Mouse (Mus musculus): ENCODE data around the gene Krt35. TPM values are rescaled to one million over a fixed set of nuclear protein-coding genes. Genes with fewer than 3 reads are reported as not detected.

The Krt35 gene
- total and polyA plus RNA-seq, 2 experiments from 2014 or later, result 0.16 to 0.78 TPM

DNA sequence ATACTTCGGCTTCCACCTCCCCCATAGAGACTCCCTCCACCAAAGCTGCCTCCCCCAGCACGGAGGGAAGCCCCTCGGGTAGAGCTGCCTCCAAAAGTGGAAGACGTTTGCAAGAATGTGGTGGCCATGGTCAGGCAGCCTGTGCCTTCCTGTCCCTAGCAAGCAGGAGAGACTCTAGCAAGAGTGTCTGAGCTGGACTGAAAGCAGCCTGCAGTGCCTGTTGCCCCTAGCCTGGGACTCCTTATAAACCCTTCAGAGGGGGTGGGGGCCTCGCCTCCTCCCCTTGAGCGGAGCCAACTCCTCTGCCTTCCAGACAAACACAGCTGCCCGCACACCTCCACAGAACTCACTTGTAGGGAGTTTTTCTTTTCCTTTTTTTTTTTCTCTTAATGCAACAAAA lies 39.7 kb upstream of the Krt35 start, which contains the start of gene Krt15:
Gene Krt15 (minus strand): TSS at position 198 of the 400 bp plus-strand sequence.
- ATAC-seq (no peak), DNase-seq (ENCODE audit: low spot score) (no peak)
- no peak within 1 kb of the TSS for H3K4me3 ChIP-seq (ENCODE audit: low read length)
- H3K36me3 ChIP-seq (ENCODE audit: insufficient read depth, low read length), result no peaks in the 10 kb centered on the region
- TF ChIP-seq CTCF (IDR thresholded peaks at IDR 0.05; ENCODE audit: low read depth), result no peak
- H3K9me3 ChIP-seq (ENCODE audit: low read length), result no peaks in the 10 kb centered on the region
- 70% methylated on average over 7 of the region's 7 CpGs for WGBS
- H3K27me3 ChIP-seq (ENCODE audit: insufficient read depth, low read length), result no peaks in the 10 kb centered on the region
- 0 out of 2 replicates have a peak, but pooled peaks cover 5% of the 10 kb centered on the region for H3K4me1 ChIP-seq (ENCODE audit: insufficient read depth, low read length)
- H3K27ac ChIP-seq, result no peak within 1 kb of the TSS
- no peak within 1 kb of the TSS for H3K4me2 ChIP-seq (ENCODE audit: low read depth, low read length)
- no peak within 1 kb of the TSS for H3K9ac ChIP-seq (replicated peaks; ENCODE audit: low read length)

DNA sequence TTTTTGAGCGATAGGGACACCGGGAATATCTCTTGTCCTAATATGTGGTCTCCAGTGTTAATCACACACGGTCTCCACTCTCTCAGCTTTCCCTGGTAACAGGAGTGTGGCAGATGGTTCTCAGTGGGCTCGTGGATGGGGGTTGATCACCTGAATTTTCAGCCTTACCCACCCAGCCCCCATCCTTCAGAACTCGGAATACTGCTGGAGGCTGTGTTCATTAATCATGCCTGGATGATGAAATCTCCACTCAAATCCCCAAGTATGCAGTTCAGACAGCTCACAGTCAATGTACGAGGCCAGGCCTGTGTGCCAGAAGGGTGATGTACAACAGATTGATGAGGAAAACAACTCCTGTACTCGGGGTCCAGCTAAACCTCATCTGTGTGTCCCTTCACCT lies 28.9 kb upstream of the Krt35 start:
- no peak for TF ChIP-seq CTCF (IDR thresholded peaks at IDR 0.05; ENCODE audit: low read depth)
- Histone ChIP-seq H3K4me1 (ENCODE audit: insufficient read depth, low read length) (no peaks in the 10 kb centered on the region), H3K4me2 (ENCODE audit: low read depth, low read length) (no peak overlapping the region), H3K27me3 (ENCODE audit: insufficient read depth, low read length) (no peaks in the 10 kb centered on the region), H3K9me3 (ENCODE audit: low read length) (no peaks in the 10 kb centered on the region), H3K27ac (no peak overlapping the region), H3K36me3 (ENCODE audit: insufficient read depth, low read length) (no peaks in the 10 kb centered on the region), H3K4me3 (ENCODE audit: low read length) (no peak overlapping the region), H3K9ac (replicated peaks; ENCODE audit: low read length) (no peak overlapping the region)
- 63% methylated on average over 7 of the region's 7 CpGs for WGBS
- no peak for ATAC-seq
- no peak for DNase-seq (ENCODE audit: low spot score)

DNA sequence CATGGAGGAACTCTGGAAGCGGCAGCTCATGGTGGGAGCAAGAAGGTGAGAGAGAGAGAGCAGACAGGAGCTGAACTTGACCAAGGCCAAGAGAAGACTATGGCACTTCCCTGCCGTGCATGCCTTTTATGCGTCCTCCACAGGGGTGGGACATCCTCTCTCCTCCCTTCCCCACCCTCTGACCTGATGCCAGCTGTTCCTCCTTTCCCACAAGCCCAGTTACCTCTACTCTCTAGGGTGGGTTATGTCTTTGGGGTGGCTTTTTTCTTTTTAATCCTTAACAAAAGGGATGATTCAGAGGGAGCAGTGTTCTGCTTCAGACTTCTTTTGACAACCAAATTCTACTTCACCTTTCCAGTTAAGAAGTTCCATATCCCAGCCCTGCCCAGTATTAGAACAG lies 25.4 kb upstream of the Krt35 start, which contains the start of gene Krt13:
Gene Krt13 (minus strand): TSS at position 101 of the 400 bp plus-strand sequence.
- Histone ChIP-seq H3K4me1 (ENCODE audit: insufficient read depth, low read length) (no peaks in the 10 kb centered on the region), H3K4me3 (ENCODE audit: low read length) (no peak within 1 kb of the TSS), H3K27me3 (ENCODE audit: insufficient read depth, low read length) (no peaks in the 10 kb centered on the region), H3K4me2 (ENCODE audit: low read depth, low read length) (no peak within 1 kb of the TSS), H3K9ac (replicated peaks; ENCODE audit: low read length) (no peak within 1 kb of the TSS), H3K9me3 (ENCODE audit: low read length) (no peaks in the 10 kb centered on the region), H3K27ac (no peak within 1 kb of the TSS), H3K36me3 (ENCODE audit: insufficient read depth, low read length) (no peaks in the 10 kb centered on the region)
- TF ChIP-seq CTCF (IDR thresholded peaks at IDR 0.05; ENCODE audit: low read depth), result no peak
- ATAC-seq (no peak), DNase-seq (ENCODE audit: low spot score) (no peak)
- 72% methylated on average over 3 of the region's 3 CpGs for WGBS

DNA sequence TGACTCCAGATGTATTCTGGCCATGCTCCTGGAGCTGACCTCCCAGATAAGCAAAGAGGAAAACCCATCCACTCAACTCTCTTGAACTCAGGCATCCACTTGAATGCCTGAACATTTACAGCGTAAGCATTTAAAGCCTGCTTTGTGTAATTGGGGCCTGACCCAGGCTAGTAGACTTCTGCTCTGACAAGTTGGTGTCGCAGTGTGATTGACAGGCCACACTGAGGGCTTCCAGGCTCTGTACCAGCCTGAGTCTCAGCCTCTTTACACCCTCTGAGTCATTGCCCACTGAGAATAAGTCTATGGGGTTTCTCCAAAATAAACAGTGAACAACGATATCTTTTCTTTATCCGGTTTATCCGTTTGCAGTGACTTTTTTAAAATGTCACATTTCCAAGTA lies 24.3 kb upstream of the Krt35 start:
- TF ChIP-seq CTCF (IDR thresholded peaks at IDR 0.05; ENCODE audit: low read depth), result no peak
- Histone ChIP-seq H3K27me3 (ENCODE audit: insufficient read depth, low read length) (no peaks in the 10 kb centered on the region), H3K4me2 (ENCODE audit: low read depth, low read length) (no peak overlapping the region), H3K27ac (no peak overlapping the region), H3K4me3 (ENCODE audit: low read length) (no peak overlapping the region), H3K4me1 (ENCODE audit: insufficient read depth, low read length) (no peaks in the 10 kb centered on the region), H3K36me3 (ENCODE audit: insufficient read depth, low read length) (no peaks in the 10 kb centered on the region), H3K9me3 (ENCODE audit: low read length) (no peaks in the 10 kb centered on the region), H3K9ac (replicated peaks; ENCODE audit: low read length) (no peak overlapping the region)
- DNase-seq (ENCODE audit: low spot score) (no peak), ATAC-seq (no peak)
- WGBS, result 86% methylated on average over 5 of the region's 5 CpGs

DNA sequence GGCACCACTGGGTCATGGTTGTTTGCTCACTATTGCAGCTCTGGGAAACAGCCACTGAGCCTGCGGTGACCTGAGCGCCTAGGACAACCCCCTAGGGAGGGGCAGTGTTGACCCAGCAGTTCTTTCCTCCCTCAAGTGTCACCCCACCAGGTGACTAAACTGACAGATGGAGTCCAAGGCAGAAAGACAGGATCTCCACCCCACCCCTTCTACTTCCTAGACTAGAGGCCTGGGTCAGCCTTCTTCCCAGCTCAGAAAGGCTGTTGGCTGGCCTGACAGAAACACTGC lies 17.6 kb upstream of the Krt35 start:
- no peak overlapping the region for H3K27ac ChIP-seq
- H3K9me3 ChIP-seq (ENCODE audit: low read length), result no peaks in the 10 kb centered on the region
- H3K4me1 ChIP-seq (ENCODE audit: insufficient read depth, low read length), result no peaks in the 10 kb centered on the region
- no peak overlapping the region for H3K4me3 ChIP-seq (ENCODE audit: low read length)
- H3K9ac ChIP-seq (replicated peaks; ENCODE audit: low read length), result no peak overlapping the region
- TF ChIP-seq CTCF (IDR thresholded peaks at IDR 0.05; ENCODE audit: low read depth), result no peak
- no peak overlapping the region for H3K4me2 ChIP-seq (ENCODE audit: low read depth, low read length)
- DNase-seq (ENCODE audit: low spot score) (no peak), ATAC-seq (no peak)
- WGBS, result 58% methylated on average over 2 of the region's 2 CpGs
- H3K36me3 ChIP-seq (ENCODE audit: insufficient read depth, low read length), result no peaks in the 10 kb centered on the region
- H3K27me3 ChIP-seq (ENCODE audit: insufficient read depth, low read length), result no peaks in the 10 kb centered on the region

DNA sequence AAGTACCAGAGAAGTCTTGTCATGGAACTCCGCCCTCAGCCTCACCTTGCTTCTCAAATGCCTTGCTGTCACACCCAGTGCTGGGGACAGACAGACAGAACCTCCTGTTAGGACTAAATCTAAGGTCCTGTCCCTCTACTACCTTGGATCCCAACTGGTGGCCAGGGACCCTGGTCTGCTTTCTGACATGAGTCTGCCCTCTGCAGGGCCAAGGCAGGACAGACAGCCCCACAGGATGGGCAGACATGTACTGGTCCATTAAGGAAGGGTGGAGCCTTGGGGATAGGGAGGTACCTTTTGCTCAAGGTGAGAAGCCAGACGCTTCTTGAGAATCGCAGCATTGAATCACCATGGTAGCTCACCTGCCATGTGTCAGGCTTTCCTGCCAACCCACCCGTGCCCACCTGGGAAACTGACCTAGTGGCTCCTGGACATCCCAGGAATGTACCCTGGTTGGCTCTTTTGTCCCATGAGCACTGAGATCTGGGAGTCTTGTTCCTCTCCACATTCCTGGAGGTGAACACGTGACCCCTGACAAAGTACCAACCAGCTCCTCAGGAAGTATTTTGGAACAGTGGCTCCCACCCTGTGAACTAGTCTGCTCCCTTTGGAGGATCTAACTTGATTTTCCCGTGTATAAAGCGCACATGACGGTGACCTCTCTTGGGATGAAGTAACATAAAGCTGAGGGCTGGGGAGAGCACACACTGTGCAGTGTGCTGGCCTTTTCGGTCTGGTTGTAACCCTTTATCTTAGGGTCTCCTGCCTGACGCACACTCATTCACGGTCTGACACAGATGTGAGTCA lies 17.1 kb upstream of the Krt35 start:
- no peak for TF ChIP-seq CTCF (IDR thresholded peaks at IDR 0.05; ENCODE audit: low read depth)
- Histone ChIP-seq H3K9ac (replicated peaks; ENCODE audit: low read length) (no peak overlapping the region), H3K4me3 (ENCODE audit: low read length) (no peak overlapping the region), H3K27ac (no peak overlapping the region), H3K9me3 (ENCODE audit: low read length) (no peaks in the 10 kb centered on the region), H3K36me3 (ENCODE audit: insufficient read depth, low read length) (no peaks in the 10 kb centered on the region), H3K27me3 (ENCODE audit: insufficient read depth, low read length) (no peaks in the 10 kb centered on the region), H3K4me2 (ENCODE audit: low read depth, low read length) (no peak overlapping the region), H3K4me1 (ENCODE audit: insufficient read depth, low read length) (no peaks in the 10 kb centered on the region)
- WGBS, result 77% methylated on average over 11 of the region's 11 CpGs
- DNase-seq (ENCODE audit: low spot score) (no peak), ATAC-seq (no peak)

DNA sequence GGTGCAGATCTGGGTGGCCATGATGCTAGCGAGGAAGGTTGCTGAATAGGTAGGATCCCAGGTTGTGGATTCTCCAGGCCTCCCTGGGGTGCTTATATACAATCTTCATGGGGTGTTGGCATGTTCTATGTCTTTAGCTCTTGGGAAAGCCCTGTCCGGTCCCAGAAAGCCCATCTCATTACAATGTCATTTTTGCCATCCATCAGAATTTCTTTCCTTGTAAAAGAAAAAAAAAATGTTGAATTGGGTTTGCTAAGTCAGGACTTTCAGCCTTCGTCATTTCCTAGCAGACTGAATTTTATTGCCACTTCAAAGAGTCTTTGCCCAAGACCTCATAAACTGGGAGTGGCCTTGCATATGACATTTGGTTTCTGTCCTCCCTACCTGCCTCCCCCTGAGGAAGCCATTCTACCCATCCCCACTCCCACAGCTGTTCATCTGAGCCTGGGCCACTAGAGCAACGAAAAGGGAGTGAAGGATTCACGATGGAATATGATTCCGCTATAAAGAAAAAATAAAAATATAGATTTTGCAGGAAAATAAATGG lies 9.6 kb upstream of the Krt35 start, which contains the start of gene Krt36:
Gene Krt36 (minus strand): TSS at position 51 of the 547 bp plus-strand sequence.
- Histone ChIP-seq H3K4me1 (ENCODE audit: insufficient read depth, low read length) (no peaks in the 10 kb centered on the region), H3K27ac (no peak within 1 kb of the TSS), H3K9ac (replicated peaks; ENCODE audit: low read length) (no peak within 1 kb of the TSS), H3K36me3 (ENCODE audit: insufficient read depth, low read length) (no peaks in the 10 kb centered on the region), H3K9me3 (ENCODE audit: low read length) (no peaks in the 10 kb centered on the region), H3K4me2 (ENCODE audit: low read depth, low read length) (no peak within 1 kb of the TSS), H3K4me3 (ENCODE audit: low read length) (no peak within 1 kb of the TSS), H3K27me3 (ENCODE audit: insufficient read depth, low read length) (no peaks in the 10 kb centered on the region)
- 88% methylated on average over 6 of the region's 6 CpGs for WGBS
- TF ChIP-seq CTCF (IDR thresholded peaks at IDR 0.05; ENCODE audit: low read depth), result no peak
- DNase-seq (ENCODE audit: low spot score) (no peak), ATAC-seq (no peak)
